Mouse (Mus musculus): ENCODE results near the gene Swap70.

Gene Swap70

GRCm38 (mm10) chr7:110271814-110272213 is 50.3 kb downstream of the Swap70 start:
- no peak for DNase-seq (ENCODE audit: low spot score in 2 of 2)

- no peak for DNase-seq (ENCODE audit: low spot score in 2 of 2)
Measured at GRCm38 (mm10) chr7:110272434-110272833, 50.9 kb downstream of the Swap70 start.

GRCm38 (mm10) chr7:110277734-110278245 is 56.3 kb downstream of the Swap70 start:
- DNase-seq (ENCODE audit: low spot score in 2 of 2), result no peak

GRCm38 (mm10) chr7:110279183-110279582 is 57.7 kb downstream of the Swap70 start:
- no peak for DNase-seq (ENCODE audit: low spot score in 2 of 2)

- DNase-seq (ENCODE audit: low spot score in 2 of 2), result no peak
Measured at GRCm38 (mm10) chr7:110281435-110282256, 60.1 kb downstream of the Swap70 start.

GRCm38 (mm10) chr7:110282797-110283196 is 61.3 kb downstream of the Swap70 start:
- DNase-seq (ENCODE audit: low spot score in 2 of 2), result no peak

- DNase-seq (ENCODE audit: low spot score in 2 of 2), result no peak
Measured at GRCm38 (mm10) chr7:110283484-110284275, 62.2 kb downstream of the Swap70 start.

GRCm38 (mm10) chr7:110285076-110285848 is 63.8 kb downstream of the Swap70 start:
- DNase-seq (ENCODE audit: low spot score in 2 of 2), result no peak

GRCm38 (mm10) chr7:110285849-110286151 is 64.3 kb downstream of the Swap70 start:
- no peak for DNase-seq (ENCODE audit: low spot score in 2 of 2)

- DNase-seq (ENCODE audit: low spot score in 2 of 2), result no peak
Measured at GRCm38 (mm10) chr7:110286198-110286732, 64.8 kb downstream of the Swap70 start.

GRCm38 (mm10) chr7:110286838-110287475 is 65.4 kb downstream of the Swap70 start:
- peak; percentile 79 to 86 for DNase-seq (ENCODE audit: low spot score in 2 of 2)

GRCm38 (mm10) chr7:110287476-110288071 is 66.1 kb downstream of the Swap70 start:
- no peak for DNase-seq (ENCODE audit: low spot score in 2 of 2)

- DNase-seq (ENCODE audit: low spot score in 2 of 2), result no peak
Measured at GRCm38 (mm10) chr7:110288191-110288604, 66.7 kb downstream of the Swap70 start.

GRCm38 (mm10) chr7:110288731-110289191 is 67.2 kb downstream of the Swap70 start:
- DNase-seq (ENCODE audit: low spot score in 2 of 2), result peak; percentile 59 to 63

- no peak for DNase-seq (ENCODE audit: low spot score in 2 of 2)
Measured at GRCm38 (mm10) chr7:110289647-110290046, 68.1 kb downstream of the Swap70 start.

- no peak for DNase-seq (ENCODE audit: low spot score in 2 of 2)
Measured at GRCm38 (mm10) chr7:110296889-110297603, 75.5 kb downstream of the Swap70 start.

- DNase-seq (ENCODE audit: low spot score in 2 of 2), result no peak
Measured at GRCm38 (mm10) chr7:110297611-110298010, 76.1 kb downstream of the Swap70 start.

- DNase-seq (ENCODE audit: low spot score in 2 of 2), result no peak
Measured at GRCm38 (mm10) chr7:110298090-110298489, 76.6 kb downstream of the Swap70 start.

GRCm38 (mm10) chr7:110298739-110299410 is 77.4 kb downstream of the Swap70 start:
- no peak for DNase-seq (ENCODE audit: low spot score in 2 of 2)
